Mouse (Mus musculus) G1E (cell line): ENCODE measurements around the gene Tsks. TPM values are rescaled to one million over a fixed set of nuclear protein-coding genes. Genes with fewer than 3 reads are reported as not detected.

Experiments
- ATAC-seq: 2 replicates; pipeline ENCODE4 v1.8.0; 2016; ENCODE audit warnings: mild to moderate bottlenecking; ENCODE audit not compliant: insufficient number of reproducible peaks, poor library complexity, low FRiP score, severe bottlenecking; ENCODE audit errors: extremely low read depth
- DNase-seq: peaks from one replicate; pipeline ENCODE4 v3.0.0; 2012; ENCODE audit warnings: low spot score
- H3K27me3 ChIP-seq: 2 replicates; pipeline ENCODE4 v1.6.1; 2012; ENCODE audit warnings: mild to moderate bottlenecking, low read length, inconsistent platforms; ENCODE audit not compliant: insufficient read depth
- H3K36me3 ChIP-seq: replicated peaks from 2 replicates; pipeline ENCODE3; 2012; ENCODE audit warnings: mild to moderate bottlenecking, inconsistent platforms
- H3K4me1 ChIP-seq: 2 replicates; pipeline ENCODE4 v1.6.1; 2012; ENCODE audit warnings: low read depth, low read length, inconsistent platforms, mixed read lengths; ENCODE audit not compliant: insufficient read depth
- H3K4me3 ChIP-seq: 2 replicates; pipeline ENCODE4 v1.5.1; 2012; ENCODE audit warnings: low read depth, mild to moderate bottlenecking, inconsistent platforms, low read length, moderate library complexity, mixed read lengths
- H3K9me3 ChIP-seq: replicated peaks from 2 replicates; pipeline ENCODE4 v1.6.1; 2012; ENCODE audit warnings: inconsistent platforms
- CTCF ChIP-seq: IDR thresholded peaks from 2 replicates; pipeline ENCODE4 v1.5.1; 2012; ENCODE audit warnings: low read depth, low read length, inconsistent platforms, mixed read lengths
- GATA1 ChIP-seq: IDR thresholded peaks from 2 replicates; pipeline ENCODE4 v1.6.1; 2012; ENCODE audit warnings: borderline replicate concordance, low read length, inconsistent platforms, mixed read lengths
- GATA2 ChIP-seq: IDR thresholded peaks from 2 replicates; pipeline ENCODE4 v1.6.1; 2012; ENCODE audit warnings: low read depth, low read length, inconsistent platforms, borderline replicate concordance
- POLR2AphosphoS5 ChIP-seq: IDR thresholded peaks from 2 replicates; pipeline ENCODE4 v1.6.1; 2012; ENCODE audit warnings: low read depth, low read length, inconsistent platforms; ENCODE audit not compliant: insufficient replicate concordance
- TAL1 ChIP-seq: conservative IDR thresholded peaks from 2 replicates; pipeline ENCODE4 v1.6.1; 2012; ENCODE audit warnings: low read depth, low read length, inconsistent platforms, mixed read lengths
- polyA plus RNA-seq: library from polyadenylated mRNA; stranded (reverse); fragments of >175 nt; gene quantifications from 2 replicates; pipeline ENCODE4 v1.2.3, GENCODE M21; 2012
- total RNA-seq, 2 experiments: library from RNA; stranded (forward) in 1 of 2; stranded (reverse) in 1 of 2; fragments of 200-1000 nt in 1 of 2; fragments of >200 nt in 1 of 2; fragmentation: Nextera tagmentation in 1 of 2; gene quantifications; 2 replicates each; pipeline ENCODE4 v1.2.3; 2014 to 2017

The Tsks gene
- total RNA-seq (2014; fragmentation: Nextera tagmentation) (not detected in 2 replicates), total RNA-seq (2017) (not detected in 2 replicates), polyA plus RNA-seq (0.29 and 0.44 TPM in 2 replicates)

DNA sequence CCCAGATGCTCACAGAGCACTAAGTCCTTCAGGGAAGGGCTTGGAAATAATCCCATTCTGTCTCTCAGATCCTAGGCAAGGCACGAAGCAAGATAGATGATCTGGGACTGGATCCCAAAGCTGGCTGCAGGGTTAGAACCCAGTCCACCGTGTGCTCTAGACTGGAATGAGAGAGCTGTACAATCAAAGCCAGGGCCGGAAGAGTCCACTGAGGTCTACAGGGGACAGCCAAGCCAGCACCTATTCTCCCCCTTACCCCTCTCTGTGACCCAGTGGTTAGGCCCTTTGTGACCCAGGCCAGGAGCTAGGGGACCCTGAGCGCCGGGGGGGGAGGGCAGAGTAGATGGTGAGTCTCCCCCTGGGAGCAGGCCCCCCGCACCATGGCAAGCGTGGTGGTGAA lies at the start of gene Tsks:
Tsks (plus strand) TSS at position 301 of the 400 bp plus-strand sequence.
- ATAC-seq: no peak

DNA sequence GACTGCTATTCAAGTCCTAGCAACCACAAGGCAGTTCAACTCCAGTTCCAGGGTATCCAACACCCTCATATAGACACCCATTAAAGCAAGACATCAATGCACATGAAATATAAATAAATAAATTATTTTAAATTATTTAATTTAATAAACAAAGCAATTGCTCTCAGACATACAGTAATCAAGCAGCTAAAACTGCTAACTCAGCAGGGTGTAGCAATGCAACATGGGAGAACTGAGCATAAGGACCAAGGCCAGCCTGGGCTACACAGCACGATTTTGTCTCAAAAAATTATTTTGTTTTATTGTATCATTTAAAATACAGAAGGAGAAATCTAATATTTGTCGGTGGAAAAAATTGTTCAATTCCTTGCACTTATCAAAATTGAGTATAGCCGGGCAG lies 48.8 kb upstream of the Tsks start:
- H3K4me3 ChIP-seq: no peak overlapping the region
- no peak for ATAC-seq
- peaks cover 43% of the 10 kb centered on the region for H3K36me3 ChIP-seq
- H3K9me3 ChIP-seq: no peaks in the 10 kb centered on the region
- peaks cover 74% of the 10 kb centered on the region for H3K4me1 ChIP-seq
- DNase-seq: no peak
- H3K27me3 ChIP-seq: no peaks in the 10 kb centered on the region
- TF ChIP-seq GATA2: no peak
- TF ChIP-seq GATA1: no peak
- no peak for TF ChIP-seq CTCF
- no peak for TF ChIP-seq TAL1
- TF ChIP-seq POLR2AphosphoS5: no peak

More for the DNA sequence above, at the start of gene Tsks:
- Histone ChIP-seq H3K4me1 (peaks cover 3% of the 10 kb centered on the region; the same call in 1 of the 2 replicates), H3K4me3 (no peak within 1 kb of the TSS), H3K9me3 (no peaks in the 10 kb centered on the region), H3K36me3 (no peaks in the 10 kb centered on the region), H3K27me3 (peaks cover 36% of the 10 kb centered on the region)
- no peak for TF ChIP-seq TAL1
- TF ChIP-seq CTCF: no peak
- no peak for TF ChIP-seq GATA1
- no peak for TF ChIP-seq POLR2AphosphoS5
- no peak for TF ChIP-seq GATA2
- DNase-seq: no peak

DNA sequence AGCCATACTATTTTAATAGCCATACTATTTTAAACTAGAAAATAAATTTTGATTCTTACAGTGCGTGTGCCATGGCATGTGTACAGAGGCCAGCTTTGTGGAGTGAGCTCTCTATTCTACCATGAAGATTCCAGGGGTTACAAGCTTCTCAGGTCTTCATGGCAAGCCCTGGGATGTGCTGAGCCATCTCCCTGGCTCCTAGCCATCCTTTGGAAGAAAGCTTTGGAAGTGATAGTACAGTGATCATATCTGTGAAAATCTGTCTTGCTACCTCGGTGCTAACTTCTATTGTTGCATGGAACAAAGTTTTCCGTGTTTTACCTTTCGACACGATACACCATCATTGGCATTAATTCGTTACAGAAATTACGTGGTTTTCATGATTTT lies 47.8 kb upstream of the Tsks start:
- Histone ChIP-seq H3K4me1 (peaks cover 79% of the 10 kb centered on the region), H3K9me3 (no peaks in the 10 kb centered on the region), H3K27me3 (no peaks in the 10 kb centered on the region), H3K36me3 (peaks cover 45% of the 10 kb centered on the region), H3K4me3 (peak overlapping the region; percentile 76; the same call in 1 of the 2 replicates)
- DNase-seq: no peak
- TF ChIP-seq TAL1: no peak
- no peak for TF ChIP-seq GATA1
- no peak for TF ChIP-seq GATA2
- TF ChIP-seq CTCF: no peak
- TF ChIP-seq POLR2AphosphoS5: no peak
- no peak for ATAC-seq

DNA sequence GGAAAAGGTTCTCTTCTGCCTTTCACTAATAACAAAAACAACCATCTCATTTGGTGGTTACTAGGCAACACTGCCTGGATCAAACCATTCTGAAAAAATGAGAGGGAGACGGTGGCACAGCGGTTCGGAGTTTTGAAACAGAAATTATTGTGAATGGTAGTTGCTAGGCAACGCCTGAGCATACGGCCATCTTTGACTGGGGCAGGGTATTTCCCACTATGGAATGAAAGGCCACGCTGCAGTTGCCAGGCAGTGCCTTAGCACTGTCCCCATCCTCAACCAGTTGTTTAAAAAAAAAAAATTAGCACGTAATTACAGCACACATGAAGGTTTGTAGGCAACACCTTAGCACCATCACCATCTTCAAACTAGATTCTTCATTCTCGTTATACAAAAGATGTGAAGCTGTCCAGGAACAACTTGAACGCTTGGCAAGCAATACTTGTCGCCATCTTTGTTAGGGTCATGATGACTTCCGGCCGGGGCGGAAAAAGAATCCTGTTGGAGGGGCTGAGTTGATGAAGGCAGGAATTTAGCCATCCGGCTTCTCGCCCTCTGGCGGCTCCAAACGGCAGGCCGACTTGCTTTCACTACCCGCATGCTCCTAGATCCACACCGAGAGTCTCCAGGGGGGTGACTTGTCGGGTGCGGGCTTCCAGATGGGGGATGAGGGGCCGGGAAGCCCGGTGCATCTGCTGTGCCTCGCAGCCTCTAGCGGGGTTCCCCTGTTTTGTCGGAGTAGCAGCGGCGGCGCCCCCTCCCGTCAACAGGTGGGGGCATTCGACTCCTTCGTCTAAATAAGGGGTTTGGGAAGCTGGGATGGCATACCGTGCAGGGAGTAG lies 47.2 kb upstream of the Tsks start, which contains the start of gene Fuz:
Fuz (plus strand) TSS at position 487 of the 842 bp plus-strand sequence.
- H3K4me3 ChIP-seq: peak within 1 kb of the TSS; percentile 76
- H3K4me1 ChIP-seq: peaks cover 78% of the 10 kb centered on the region
- H3K36me3 ChIP-seq: peaks cover 45% of the 10 kb centered on the region
- no peak for TF ChIP-seq TAL1
- no peak for TF ChIP-seq GATA2
- TF ChIP-seq POLR2AphosphoS5: no peak
- TF ChIP-seq GATA1: no peak
- TF ChIP-seq CTCF: no peak
- DNase-seq (peak; percentile 81), ATAC-seq (peak; percentile 51)
- H3K27me3 ChIP-seq: no peaks in the 10 kb centered on the region
- H3K9me3 ChIP-seq: no peaks in the 10 kb centered on the region

DNA sequence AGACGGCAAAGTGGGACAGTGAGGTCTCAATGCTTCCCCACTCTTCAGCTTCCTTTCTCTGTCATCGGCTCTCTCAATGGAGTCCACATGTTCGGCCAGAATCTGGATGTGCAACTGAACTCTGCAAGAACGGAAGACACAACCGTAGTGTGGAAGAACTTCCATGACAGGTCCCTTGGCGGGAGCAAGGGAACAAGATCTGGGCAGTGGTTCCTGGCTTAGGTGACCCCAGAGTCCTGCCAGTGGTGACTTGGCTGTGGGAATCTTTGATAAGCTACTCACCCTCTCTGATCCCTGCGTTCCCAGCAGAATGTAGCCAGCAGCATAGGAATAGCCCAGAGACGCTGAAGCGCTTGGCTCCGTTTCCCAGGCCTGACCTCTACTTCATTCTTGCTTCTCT lies 46.5 kb upstream of the Tsks start:
- Histone ChIP-seq H3K27me3 (no peaks in the 10 kb centered on the region), H3K4me3 (peak overlapping the region; percentile 76), H3K9me3 (no peaks in the 10 kb centered on the region), H3K4me1 (peaks cover 77% of the 10 kb centered on the region), H3K36me3 (peaks cover 48% of the 10 kb centered on the region)
- ATAC-seq (no peak), DNase-seq (peak; percentile 22)
- TF ChIP-seq POLR2AphosphoS5: no peak

DNA sequence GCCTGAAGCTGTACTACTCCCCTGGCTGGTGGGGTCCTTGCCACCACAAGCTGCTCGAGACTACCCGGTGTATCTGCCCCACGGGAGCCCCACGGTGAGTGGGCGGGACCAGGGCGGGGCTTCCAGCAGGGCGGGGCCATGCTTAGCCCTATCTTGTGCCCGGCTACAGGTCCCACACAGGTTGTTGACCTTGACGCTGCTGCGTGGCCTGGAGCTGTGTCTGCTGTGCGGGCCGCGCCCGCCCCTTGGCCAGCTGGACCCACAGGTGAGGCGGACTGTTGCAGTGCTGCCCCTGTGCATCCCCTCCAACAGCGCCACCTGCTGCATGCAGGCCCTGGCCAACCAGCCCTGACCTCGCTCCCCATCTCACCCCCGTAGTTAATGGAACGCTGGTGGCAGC lies 44.4 kb upstream of the Tsks start:
- no peaks in the 10 kb centered on the region for H3K27me3 ChIP-seq
- no peak for ATAC-seq
- peaks cover 72% of the 10 kb centered on the region for H3K4me1 ChIP-seq
- TF ChIP-seq POLR2AphosphoS5 (no peak), GATA1 (no peak), GATA2 (no peak), TAL1 (no peak)
- no peaks in the 10 kb centered on the region for H3K9me3 ChIP-seq
- H3K36me3 ChIP-seq: peaks cover 67% of the 10 kb centered on the region
- H3K4me3 ChIP-seq: peak overlapping the region; percentile 59; the same call in 1 of the 2 replicates
- peak; percentile 24 for DNase-seq
